Mouse (Mus musculus) brain, embryonic 14.5 days (tissue): ENCODE measurements at regions not wholly inside any gene's neighbourhood (a gene's known extent, or its start where the extent isn't known, plus 50 kb on each side); places are given as distances from the start of the nearest gene placed in this dataset.

Source experiments
- CTCF ChIP-seq: fragments of 200-500 bp; IDR thresholded peaks from 2 replicates; pipeline ENCODE4 v1.5.1; 2012; ENCODE audit warnings: inconsistent platforms, mild to moderate bottlenecking, moderate library complexity, borderline replicate concordance; ENCODE audit not compliant: insufficient read depth, insufficient read length; ENCODE audit errors: extremely low read depth
- POLR2A ChIP-seq: fragments of 200-500 bp; IDR thresholded peaks from 2 replicates; pipeline ENCODE4 v1.6.1; 2012; ENCODE audit warnings: mild to moderate bottlenecking, inconsistent platforms, borderline replicate concordance; ENCODE audit not compliant: poor library complexity, insufficient read depth, insufficient read length, severe bottlenecking; ENCODE audit errors: extremely low read depth

GRCm38 (mm10) chr1:57100614-57101013 lies 122.2 kb upstream of the Satb2 start:
- no peak for TF ChIP-seq CTCF
- no peak for TF ChIP-seq POLR2A
